Mouse (Mus musculus) stomach, embryonic 16.5 days (tissue): ENCODE data around the gene Ppp6r3. TPM values are rescaled to one million over a fixed set of nuclear protein-coding genes. Genes with fewer than 3 reads are reported as not detected.

Experiments
- ATAC-seq: fragments of 200-750 bp; cut with Nextera tagmentation; 2 replicates; pipeline ENCODE4 v1.8.0; 2017; ENCODE audit warnings: moderate number of reproducible peaks, moderate TSS enrichment; ENCODE audit not compliant: insufficient read depth, low FRiP score
- H3K27ac ChIP-seq: fragments of 300-500 bp; sonication (generic); 2 replicates; pipeline ENCODE4 v1.5.1; 2014; ENCODE audit warnings: low read length
- H3K27me3 ChIP-seq: fragments of 300-500 bp; sonication (generic); 2 replicates; pipeline ENCODE4 v1.6.1; 2014; ENCODE audit warnings: low read length, control low read depth, mixed read lengths; ENCODE audit not compliant: control insufficient read depth, insufficient read depth
- H3K36me3 ChIP-seq: fragments of 300-500 bp; sonication (generic); 2 replicates; pipeline ENCODE4 v1.6.1; 2014; ENCODE audit warnings: low read length; ENCODE audit not compliant: control insufficient read depth, insufficient read depth
- H3K4me1 ChIP-seq: fragments of 300-500 bp; sonication (generic); 2 replicates; pipeline ENCODE4 v1.6.1; 2014; ENCODE audit warnings: low read length, control low read depth, mixed read lengths; ENCODE audit not compliant: control insufficient read depth, insufficient read depth
- H3K4me2 ChIP-seq: fragments of 300-500 bp; sonication (generic); 2 replicates; pipeline ENCODE4 v1.6.1; 2014; ENCODE audit warnings: low read depth, low read length, mixed read lengths
- H3K4me3 ChIP-seq: fragments of 300-500 bp; sonication (generic); replicated peaks from 2 replicates; pipeline ENCODE4 v1.5.1; 2014; ENCODE audit warnings: mild to moderate bottlenecking, low read length
- H3K9ac ChIP-seq: fragments of 300-500 bp; sonication (generic); 2 replicates; pipeline ENCODE4 v1.6.1; 2014; ENCODE audit warnings: low read length
- H3K9me3 ChIP-seq: fragments of 300-500 bp; sonication (generic); replicated peaks from 2 replicates; pipeline ENCODE4 v1.6.1; 2016; ENCODE audit warnings: low read length, control low read depth; ENCODE audit not compliant: control insufficient read depth
- WGBS: fragments of 180-500 bp; shearing (Covaris S2); extraction: QIAGEN DNeasy Blood & Tissue Kit; methylation state at CpG from one replicate; pipeline ENCODE4 v1.1.7; 2014; 5-methylcytosine and 5-hydroxymethylcytosine counted together
- polyA plus RNA-seq: library from polyadenylated mRNA; unstranded; fragments of >200 nt; fragmentation: Nextera tagmentation; extraction: Ambion mirVana; gene quantifications from 2 replicates; pipeline ENCODE4 v1.2.1, GENCODE M21; 2015

Ppp6r3 gene
- polyA plus RNA-seq, 1 experiment from 2014 or later, result 54.0 TPM

DNA sequence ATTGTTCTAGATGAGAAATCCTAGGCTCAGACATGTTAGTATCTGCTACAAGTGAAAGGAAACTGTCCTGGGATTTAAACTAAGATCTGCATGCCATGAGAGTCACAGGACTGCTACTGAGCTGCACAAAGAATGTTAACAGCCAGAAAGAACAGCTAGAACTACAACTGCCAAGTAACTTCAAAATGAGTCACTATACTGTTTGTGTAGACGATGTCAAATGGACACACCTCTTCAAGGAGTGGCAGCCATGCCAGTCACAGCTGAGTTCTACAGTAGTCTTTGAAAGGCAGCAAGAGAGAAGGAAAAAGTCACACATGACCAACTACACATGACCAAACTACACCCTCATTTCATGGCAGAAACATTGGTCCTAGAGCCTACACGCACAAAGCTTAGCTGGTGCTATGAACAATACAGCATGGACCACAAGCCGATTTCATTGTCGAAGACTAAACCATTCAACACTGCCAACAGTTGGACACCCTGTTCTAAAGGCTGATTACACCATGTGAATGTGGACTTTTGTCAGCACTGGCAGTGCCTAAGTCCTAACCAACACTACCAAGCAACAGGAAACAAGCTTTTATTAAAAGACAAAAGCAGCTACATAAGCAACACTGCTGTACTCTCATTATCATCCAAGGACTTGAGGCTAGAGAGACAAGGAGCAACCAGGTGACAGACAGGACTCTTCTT is 55.9 kb downstream of the Ppp6r3 start:
- no peaks in the 10 kb centered on the region for H3K9me3 ChIP-seq
- no peak overlapping the region for H3K9ac ChIP-seq
- H3K27ac ChIP-seq, result no peak overlapping the region
- 85% methylated on average over 4 of the region's 4 CpGs for WGBS
- no peaks in the 10 kb centered on the region for H3K4me1 ChIP-seq
- no peak overlapping the region for H3K4me2 ChIP-seq
- H3K27me3 ChIP-seq, result no peaks in the 10 kb centered on the region
- no peak overlapping the region for H3K4me3 ChIP-seq
- ATAC-seq, result no peak
- peaks cover 5% of the 10 kb centered on the region for H3K36me3 ChIP-seq

- Histone ChIP-seq H3K36me3 (peaks cover 13% of the 10 kb centered on the region), H3K4me3 (no peak overlapping the region), H3K9me3 (no peaks in the 10 kb centered on the region), H3K27ac (no peak overlapping the region), H3K4me1 (no peaks in the 10 kb centered on the region), H3K9ac (no peak overlapping the region), H3K27me3 (no peaks in the 10 kb centered on the region), H3K4me2 (no peak overlapping the region)
- no peak for ATAC-seq
- WGBS, result 87% methylated on average over 3 of the region's 3 CpGs
Observed at GRCm38 (mm10) chr19:3497216-3497615, 78.3 kb downstream of the Ppp6r3 start.

DNA sequence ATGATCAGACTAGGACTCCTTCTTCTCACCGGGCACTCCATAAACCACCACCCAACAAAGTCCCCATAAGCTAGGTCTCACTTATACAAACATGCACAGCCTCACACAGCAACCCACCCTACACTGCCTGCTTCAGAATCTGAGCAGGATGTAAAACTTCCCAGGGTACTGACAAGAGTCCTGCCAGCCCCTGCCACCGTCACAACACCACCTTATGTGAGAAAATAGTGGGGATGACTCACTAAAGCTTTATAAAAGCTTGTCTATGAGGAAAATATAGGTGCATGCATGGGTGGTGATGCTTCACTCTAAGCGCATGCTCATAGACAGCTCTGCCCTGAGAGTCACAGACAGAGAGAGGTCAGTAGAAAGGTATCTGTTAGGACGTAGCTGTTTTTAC is 85.7 kb downstream of the Ppp6r3 start:
- 93% methylated on average over 4 of the region's 4 CpGs for whole genome bisulfite sequencing
- Histone ChIP-seq H3K4me2 (no peak overlapping the region), H3K9me3 (no peaks in the 10 kb centered on the region), H3K27me3 (no peaks in the 10 kb centered on the region), H3K4me3 (no peak overlapping the region), H3K27ac (no peak overlapping the region), H3K36me3 (peaks cover 11% of the 10 kb centered on the region), H3K4me1 (no peaks in the 10 kb centered on the region), H3K9ac (no peak overlapping the region)
- no peak for ATAC-seq

DNA sequence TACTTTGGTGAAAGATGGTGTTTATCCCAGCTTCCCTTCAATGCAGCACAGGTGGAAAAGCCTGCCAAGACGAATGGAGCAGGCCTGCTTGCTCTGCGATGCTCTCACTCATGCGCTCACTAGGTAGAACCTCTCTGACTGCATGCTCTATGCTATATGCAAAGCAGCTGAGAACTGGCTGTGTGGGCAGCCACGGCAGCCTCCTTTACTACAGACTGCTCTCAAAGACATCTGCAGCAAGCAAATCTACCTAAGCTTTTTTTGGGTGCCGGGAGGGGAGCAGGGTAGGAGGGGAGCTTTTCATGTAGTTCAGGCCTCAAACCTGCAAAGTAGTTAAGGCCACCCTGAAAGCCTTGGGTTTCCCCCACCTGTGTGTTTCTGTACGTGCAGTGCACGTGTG is 92.7 kb downstream of the Ppp6r3 start:
- Histone ChIP-seq H3K9me3 (no peaks in the 10 kb centered on the region), H3K36me3 (peaks cover 22% of the 10 kb centered on the region), H3K27me3 (no peaks in the 10 kb centered on the region), H3K9ac (no peak overlapping the region), H3K4me2 (no peak overlapping the region), H3K27ac (no peak overlapping the region), H3K4me1 (no peaks in the 10 kb centered on the region), H3K4me3 (no peak overlapping the region)
- no peak for ATAC-seq
- WGBS, result 99% methylated on average over 7 of the region's 7 CpGs

DNA sequence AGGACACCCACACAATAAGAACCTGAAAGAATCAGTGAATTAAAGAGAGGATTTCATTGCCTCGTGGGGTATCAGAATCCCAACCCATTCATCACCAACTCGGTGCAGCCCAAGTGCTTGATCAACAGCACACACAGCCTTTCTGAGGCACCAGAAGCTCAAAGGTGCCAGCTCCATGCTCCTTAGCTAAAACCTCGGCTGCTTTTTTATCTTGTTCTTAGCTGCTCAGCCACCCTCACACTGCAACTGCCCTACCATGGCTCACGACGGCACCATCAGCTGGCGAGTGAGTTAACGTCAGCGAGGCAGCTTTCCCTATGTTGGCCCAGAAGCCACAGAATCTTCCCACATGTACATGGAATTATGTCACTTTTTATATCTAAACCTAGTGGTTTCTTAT is 95.4 kb downstream of the Ppp6r3 start:
- WGBS, result 83% methylated on average over 8 of the region's 8 CpGs
- H3K36me3 ChIP-seq, result peaks cover 19% of the 10 kb centered on the region
- H3K9ac ChIP-seq, result no peak overlapping the region
- no peak for ATAC-seq
- H3K4me2 ChIP-seq, result no peak overlapping the region
- no peaks in the 10 kb centered on the region for H3K27me3 ChIP-seq
- H3K4me3 ChIP-seq, result no peak overlapping the region
- H3K27ac ChIP-seq, result no peak overlapping the region
- H3K4me1 ChIP-seq, result no peaks in the 10 kb centered on the region
- no peaks in the 10 kb centered on the region for H3K9me3 ChIP-seq

DNA sequence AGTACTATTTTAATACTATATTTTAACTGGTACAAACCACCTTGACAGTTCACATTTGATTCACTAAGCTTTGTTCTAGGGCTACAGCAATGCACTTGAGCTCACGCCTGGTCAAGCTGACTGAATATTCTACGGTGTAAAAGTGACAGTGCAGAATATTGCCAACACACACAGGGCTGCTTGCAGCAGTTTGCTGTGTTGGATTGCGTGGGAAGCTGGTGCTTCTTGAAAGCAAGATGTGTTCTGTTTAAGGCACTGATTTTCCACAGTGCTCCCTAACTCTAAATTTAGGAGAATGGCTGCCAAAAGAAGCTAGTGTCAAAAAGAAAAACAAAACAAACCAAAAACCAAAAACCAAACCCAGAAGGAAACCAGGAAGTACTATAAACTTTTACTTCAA is 98.6 kb downstream of the Ppp6r3 start:
- Histone ChIP-seq H3K9me3 (no peaks in the 10 kb centered on the region), H3K27me3 (no peaks in the 10 kb centered on the region), H3K4me2 (no peak overlapping the region), H3K4me3 (no peak overlapping the region), H3K9ac (no peak overlapping the region), H3K36me3 (peaks cover 18% of the 10 kb centered on the region), H3K27ac (no peak overlapping the region), H3K4me1 (no peaks in the 10 kb centered on the region)
- WGBS, result 95% methylated on average over 3 of the region's 3 CpGs
- no peak for ATAC-seq

- no peak overlapping the region for H3K4me2 ChIP-seq
- H3K4me3 ChIP-seq, result no peak overlapping the region
- H3K27ac ChIP-seq, result no peak overlapping the region
- H3K9ac ChIP-seq, result no peak overlapping the region
- H3K4me1 ChIP-seq, result no peaks in the 10 kb centered on the region
- H3K9me3 ChIP-seq, result no peaks in the 10 kb centered on the region
- no peaks in the 10 kb centered on the region for H3K27me3 ChIP-seq
- no peak for ATAC-seq
- peaks cover 37% of the 10 kb centered on the region for H3K36me3 ChIP-seq
- WGBS, result 88% methylated on average over 2 of the region's 2 CpGs
Observed at GRCm38 (mm10) chr19:3471218-3471617, 104.3 kb downstream of the Ppp6r3 start.

GRCm38 (mm10) chr19:3467574-3467973 is 108.0 kb downstream of the Ppp6r3 start:
- Histone ChIP-seq H3K9ac (no peak overlapping the region), H3K4me3 (no peak overlapping the region), H3K4me2 (no peak overlapping the region), H3K4me1 (no peaks in the 10 kb centered on the region), H3K36me3 (peaks cover 49% of the 10 kb centered on the region), H3K27ac (no peak overlapping the region), H3K27me3 (no peaks in the 10 kb centered on the region), H3K9me3 (no peaks in the 10 kb centered on the region)
- 95% methylated on average over 7 of the region's 7 CpGs for WGBS
- ATAC-seq, result no peak

GRCm38 (mm10) chr19:3459986-3460385 is 115.6 kb downstream of the Ppp6r3 start:
- WGBS, result 95% methylated on average over 3 of the region's 3 CpGs
- H3K4me3 ChIP-seq, result no peak overlapping the region
- no peaks in the 10 kb centered on the region for H3K4me1 ChIP-seq
- no peak overlapping the region for H3K4me2 ChIP-seq
- ATAC-seq, result no peak
- no peaks in the 10 kb centered on the region for H3K9me3 ChIP-seq
- H3K36me3 ChIP-seq, result peaks cover 49% of the 10 kb centered on the region
- H3K27ac ChIP-seq, result 0 out of 2 replicates have a peak overlapping the region, but pooled peaks have one; percentile 32
- H3K27me3 ChIP-seq, result no peaks in the 10 kb centered on the region
- no peak overlapping the region for H3K9ac ChIP-seq
